Mouse (Mus musculus): Measurements from ENCODE around the gene Kif20b. TPM values are rescaled to one million over a fixed set of nuclear protein-coding genes. Genes with fewer than 3 reads are reported as not detected.

Kif20b gene
- total and polyA plus RNA-seq, 3 experiments, result 21.3 to 173 (median 159) TPM

- ATAC-seq (ENCODE audit: extremely low read depth, insufficient number of reproducible peaks, low FRiP score, poor library complexity, severe bottlenecking) (no peak), DNase-seq (ENCODE audit: low spot score) (no peak)
- Histone ChIP-seq H3K4me1 (ENCODE audit: insufficient read depth, low read depth, low read length) (peaks cover 54% of the 10 kb centered on the region), H3K9me3 (replicated peaks) (peaks cover 14% of the 10 kb centered on the region), H3K27me3 (ENCODE audit: insufficient read depth, low read length) (no peaks in the 10 kb centered on the region), H3K4me3 (ENCODE audit: low read depth, low read length) (no peak overlapping the region), H3K36me3 (replicated peaks) (peaks cover 4% of the 10 kb centered on the region)
- TF ChIP-seq GATA1 (IDR thresholded peaks at IDR 0.05; ENCODE audit: borderline replicate concordance, low read length), result no peak
- no peak for TF ChIP-seq GATA2 (IDR thresholded peaks at IDR 0.05; ENCODE audit: borderline replicate concordance, low read depth, low read length)
- no peak for TF ChIP-seq CTCF (IDR thresholded peaks at IDR 0.05; ENCODE audit: low read depth, low read length)
- no peak for TF ChIP-seq TAL1 (conservative IDR thresholded peaks at IDR 0.05; ENCODE audit: low read depth, low read length)
- no peak for TF ChIP-seq POLR2AphosphoS5 (IDR thresholded peaks at IDR 0.05; ENCODE audit: insufficient replicate concordance, low read depth, low read length)
Observed at GRCm38 (mm10) chr19:34881160-34881559, 41.0 kb upstream of the Kif20b start.

GRCm38 (mm10) chr19:34882443-34882842 is 39.7 kb upstream of the Kif20b start:
- TF ChIP-seq CTCF (IDR thresholded peaks at IDR 0.05; ENCODE audit: low read depth, low read length) (no peak), TAL1 (conservative IDR thresholded peaks at IDR 0.05; ENCODE audit: low read depth, low read length) (no peak), GATA1 (IDR thresholded peaks at IDR 0.05; ENCODE audit: borderline replicate concordance, low read length) (no peak), GATA2 (IDR thresholded peaks at IDR 0.05; ENCODE audit: borderline replicate concordance, low read depth, low read length) (no peak), POLR2AphosphoS5 (IDR thresholded peaks at IDR 0.05; ENCODE audit: insufficient replicate concordance, low read depth, low read length) (no peak)
- ATAC-seq (ENCODE audit: extremely low read depth, insufficient number of reproducible peaks, low FRiP score, poor library complexity, severe bottlenecking) (no peak), DNase-seq (ENCODE audit: low spot score) (no peak)
- Histone ChIP-seq H3K27me3 (ENCODE audit: insufficient read depth, low read length) (no peaks in the 10 kb centered on the region), H3K36me3 (replicated peaks) (no peaks in the 10 kb centered on the region), H3K9me3 (replicated peaks) (peaks cover 14% of the 10 kb centered on the region), H3K4me3 (ENCODE audit: low read depth, low read length) (no peak overlapping the region), H3K4me1 (ENCODE audit: insufficient read depth, low read depth, low read length) (peaks cover 47% of the 10 kb centered on the region)

GRCm38 (mm10) chr19:34883526-34884224 is 38.5 kb upstream of the Kif20b start:
- TF ChIP-seq GATA1 (IDR thresholded peaks at IDR 0.05; ENCODE audit: borderline replicate concordance, low read length) (no peak), POLR2AphosphoS5 (IDR thresholded peaks at IDR 0.05; ENCODE audit: insufficient replicate concordance, low read depth, low read length) (no peak), GATA2 (IDR thresholded peaks at IDR 0.05; ENCODE audit: borderline replicate concordance, low read depth, low read length) (no peak), CTCF (IDR thresholded peaks at IDR 0.05; ENCODE audit: low read depth, low read length) (no peak), TAL1 (conservative IDR thresholded peaks at IDR 0.05; ENCODE audit: low read depth, low read length) (no peak)
- no peaks in the 10 kb centered on the region for H3K36me3 ChIP-seq (replicated peaks)
- DNase-seq (ENCODE audit: low spot score), result peak; percentile 40
- peaks cover 4% of the 10 kb centered on the region for H3K9me3 ChIP-seq (replicated peaks)
- H3K27me3 ChIP-seq (ENCODE audit: insufficient read depth, low read length), result no peaks in the 10 kb centered on the region
- H3K4me3 ChIP-seq (ENCODE audit: low read depth, low read length), result no peak overlapping the region
- ATAC-seq (ENCODE audit: extremely low read depth, insufficient number of reproducible peaks, low FRiP score, poor library complexity, severe bottlenecking), result peak; percentile 36
- H3K4me1 ChIP-seq (ENCODE audit: insufficient read depth, low read depth, low read length), result peaks cover 47% of the 10 kb centered on the region

GRCm38 (mm10) chr19:34886324-34886723 is 35.8 kb upstream of the Kif20b start:
- DNase-seq (ENCODE audit: low spot score) (no peak), ATAC-seq (ENCODE audit: extremely low read depth, insufficient number of reproducible peaks, low FRiP score, poor library complexity, severe bottlenecking) (no peak)
- no peaks in the 10 kb centered on the region for H3K27me3 ChIP-seq (ENCODE audit: insufficient read depth, low read length)
- no peaks in the 10 kb centered on the region for H3K9me3 ChIP-seq (replicated peaks)
- peaks cover 30% of the 10 kb centered on the region for H3K4me1 ChIP-seq (ENCODE audit: insufficient read depth, low read depth, low read length)
- TF ChIP-seq TAL1 (conservative IDR thresholded peaks at IDR 0.05; ENCODE audit: low read depth, low read length) (no peak), POLR2AphosphoS5 (IDR thresholded peaks at IDR 0.05; ENCODE audit: insufficient replicate concordance, low read depth, low read length) (no peak), CTCF (IDR thresholded peaks at IDR 0.05; ENCODE audit: low read depth, low read length) (no peak), GATA1 (IDR thresholded peaks at IDR 0.05; ENCODE audit: borderline replicate concordance, low read length) (no peak), GATA2 (IDR thresholded peaks at IDR 0.05; ENCODE audit: borderline replicate concordance, low read depth, low read length) (no peak)
- no peak overlapping the region for H3K4me3 ChIP-seq (ENCODE audit: low read depth, low read length)
- no peaks in the 10 kb centered on the region for H3K36me3 ChIP-seq (replicated peaks)

GRCm38 (mm10) chr19:34890981-34891380 is 31.2 kb upstream of the Kif20b start:
- TF ChIP-seq CTCF (IDR thresholded peaks at IDR 0.05; ENCODE audit: low read depth, low read length) (no peak), GATA2 (IDR thresholded peaks at IDR 0.05; ENCODE audit: borderline replicate concordance, low read depth, low read length) (no peak), GATA1 (IDR thresholded peaks at IDR 0.05; ENCODE audit: borderline replicate concordance, low read length) (no peak), POLR2AphosphoS5 (IDR thresholded peaks at IDR 0.05; ENCODE audit: insufficient replicate concordance, low read depth, low read length) (no peak), TAL1 (conservative IDR thresholded peaks at IDR 0.05; ENCODE audit: low read depth, low read length) (no peak)
- H3K4me3 ChIP-seq (ENCODE audit: low read depth, low read length), result no peak overlapping the region
- H3K27me3 ChIP-seq (ENCODE audit: insufficient read depth, low read length), result no peaks in the 10 kb centered on the region
- no peak for DNase-seq (ENCODE audit: low spot score)
- peaks cover 8% of the 10 kb centered on the region; the same call in 1 of the 2 replicates for H3K4me1 ChIP-seq (ENCODE audit: insufficient read depth, low read depth, low read length)
- H3K9me3 ChIP-seq (replicated peaks), result no peaks in the 10 kb centered on the region
- no peak for ATAC-seq (ENCODE audit: extremely low read depth, insufficient number of reproducible peaks, low FRiP score, poor library complexity, severe bottlenecking)
- no peaks in the 10 kb centered on the region for H3K36me3 ChIP-seq (replicated peaks)

- no peak for ATAC-seq (ENCODE audit: extremely low read depth, insufficient number of reproducible peaks, low FRiP score, poor library complexity, severe bottlenecking)
Observed at GRCm38 (mm10) chr19:34891590-34891989, 30.6 kb upstream of the Kif20b start.

More at GRCm38 (mm10) chr19:34891590-34891989, 30.6 kb upstream of the Kif20b start:
- Histone ChIP-seq H3K4me1 (ENCODE audit: insufficient read depth, low read depth, low read length) (peaks cover 8% of the 10 kb centered on the region; the same call in 1 of the 2 replicates), H3K9me3 (replicated peaks) (no peaks in the 10 kb centered on the region), H3K4me3 (ENCODE audit: low read depth, low read length) (no peak overlapping the region), H3K27me3 (ENCODE audit: insufficient read depth, low read length) (no peaks in the 10 kb centered on the region), H3K36me3 (replicated peaks) (no peaks in the 10 kb centered on the region)
- TF ChIP-seq GATA2 (IDR thresholded peaks at IDR 0.05; ENCODE audit: borderline replicate concordance, low read depth, low read length), result no peak
- no peak for DNase-seq (ENCODE audit: low spot score)
